In the genomic region with DNA sequence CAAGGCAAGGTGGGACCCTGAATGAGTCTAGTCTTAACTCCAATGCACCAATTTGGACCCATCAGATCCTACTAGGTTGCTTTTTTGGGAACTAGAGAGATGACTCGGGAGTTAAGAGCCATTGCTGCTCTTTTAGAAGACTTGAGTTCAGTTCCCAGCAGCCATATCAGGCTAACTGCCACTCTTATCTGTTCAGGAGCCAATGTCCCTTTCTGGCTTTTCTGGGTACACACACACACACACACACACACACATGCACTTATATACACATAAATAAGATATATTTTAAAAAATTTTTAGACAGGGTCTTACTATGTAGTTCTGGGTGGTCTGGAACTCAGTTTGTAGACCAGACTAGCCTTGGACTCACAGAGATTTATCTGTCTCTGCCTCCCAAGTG, we compare ENCODE assay signal across 20 mouse cellular contexts. TPM values are rescaled to one million over a fixed set of nuclear protein-coding genes. Genes with fewer than 3 reads are reported as not detected.
DNase-seq lines count a peak whose midpoint lies in the region; ATAC-seq and TF ChIP-seq lines count a peak whose summit lies in the region.
"Had no signal": no experiment of that assay in that cellular context is flagged by ENCODE, and none has a peak within 500 bp of the region (broad histone marks: within the 10 kb centered on the region; RNA-seq: fewer than 3 reads in every experiment).

No protein-coding gene starts in this region.

- TF ChIP-seq CTCF in midbrain, postnatal 0 days (IDR thresholded peaks at IDR 0.05) = no peak
- no peak for TF ChIP-seq CTCF in MEL (IDR thresholded peaks at IDR 0.05 in 2 of 3, conservative IDR thresholded peaks at IDR 0.05 in 1 of 3; ENCODE audit: control insufficient read depth in 1 of 3, insufficient read depth in 1 of 3, low read depth in 2 of 3, low read length in 3 of 3, poor library complexity in 1 of 3, severe bottlenecking in 1 of 3)

- H3K79me2 ChIP-seq in MEL (ENCODE audit: control insufficient read depth, insufficient read depth, low read length, poor library complexity) = no peaks in the 10 kb centered on the region

- intact Hi-C loops in heart, postnatal 25 days (cut with DNase I) = no loop called here

- no peak for ATAC-seq in midbrain, embryonic 11.5 days (ENCODE audit: low FRiP score)
- no peak for ATAC-seq in midbrain, postnatal 0 days (ENCODE audit: low FRiP score)
- ATAC-seq: activated CD4-positive, CD25-positive, alpha-beta regulatory T cell, adult 4 months; CD4-positive, CD25-positive, alpha-beta regulatory T cell, adult 4 months; Patski had no signal

- no peak overlapping the region for H3K27ac ChIP-seq in midbrain, embryonic 11.5 days (ENCODE audit: low read depth, low read length)
- no peak overlapping the region for H3K27ac ChIP-seq in midbrain, postnatal 0 days (ENCODE audit: low read depth, low read length)
- no peak overlapping the region for H3K27ac ChIP-seq in MEL (ENCODE audit: control insufficient read depth, low read depth, low read length)

- no peak overlapping the region for H3K4me3 ChIP-seq in midbrain, embryonic 11.5 days (ENCODE audit: low read depth, low read length)
- no peak overlapping the region for H3K4me3 ChIP-seq in midbrain, postnatal 0 days (ENCODE audit: low read depth, low read length)
- H3K4me3 ChIP-seq in MEL (ENCODE audit: control insufficient read depth in 1 of 2, insufficient read depth in 1 of 2, low read depth in 2 of 2, low read length in 2 of 2) = no peak overlapping the region

- peak; percentile 48 to 54; a peak in 3 of 4 replicates for TF ChIP-seq EP300 in MEL (IDR thresholded peaks at IDR 0.05; ENCODE audit: low read depth in 1 of 2, low read length in 2 of 2)

- 78% methylated on average over 1 of the region's 1 CpGs for WGBS in midbrain, embryonic 11.5 days
- 87% methylated on average over 1 of the region's 1 CpGs for WGBS in midbrain, postnatal 0 days

- no peaks in the 10 kb centered on the region for H3K4me1 ChIP-seq in midbrain, embryonic 11.5 days (ENCODE audit: control insufficient read depth, insufficient read depth, low read length)
- H3K4me1 ChIP-seq in midbrain, postnatal 0 days (ENCODE audit: insufficient read depth, low read length) = no peaks in the 10 kb centered on the region
- peaks cover 0 to 5% of the 10 kb centered on the region in 2 experiments; a peak in 1 of 4 replicates for H3K4me1 ChIP-seq in MEL (ENCODE audit: control insufficient read depth in 1 of 2, insufficient read depth in 2 of 2, low read length in 2 of 2)

- no peak for TF ChIP-seq RAD21 in MEL (IDR thresholded peaks at IDR 0.05; ENCODE audit: low read depth, low read length)

- no peaks in the 10 kb centered on the region for H3K27me3 ChIP-seq in midbrain, embryonic 11.5 days (ENCODE audit: control insufficient read depth, insufficient read depth, low read length)
- no peaks in the 10 kb centered on the region for H3K27me3 ChIP-seq in midbrain, postnatal 0 days (ENCODE audit: insufficient read depth, low read length)
- H3K27me3 ChIP-seq in MEL (ENCODE audit: control insufficient read depth in 1 of 2, insufficient read depth in 2 of 2, low read length in 2 of 2) = no peaks in the 10 kb centered on the region; a peak in 1 of 4 replicates

- peak; percentile 21 for DNase-seq in midbrain, embryonic 11.5 days (ENCODE audit: low spot score, missing footprints)
- no peak for DNase-seq in midbrain, postnatal 0 days (ENCODE audit: low spot score)
- DNase-seq in MEL (ENCODE audit: low read depth, low spot score) = peak; percentile 18
- DNase-seq in heart, postnatal 25 days (ENCODE audit: low spot score) = no peak
- DNase-seq: adrenal gland, adult 2 months; adrenal gland, adult 8-10 months; adrenal gland, postnatal 10 days; adrenal gland, postnatal 14 days; adrenal gland, postnatal 25 days; adrenal gland, postnatal 36 days; B cell, adult 2 months; cerebellum, adult 11 months; cerebellum, adult 11-12 months; cerebellum, adult 18-20 months; cerebellum, adult 2 months had no signal

- no peak overlapping the region for H3K9ac ChIP-seq in midbrain, embryonic 11.5 days (ENCODE audit: low read length)
- H3K9ac ChIP-seq in midbrain, postnatal 0 days (replicated peaks; ENCODE audit: low read length, poor library complexity, severe bottlenecking) = no peak overlapping the region
- H3K9ac ChIP-seq in MEL (ENCODE audit: control insufficient read depth, low read depth, low read length, poor library complexity, severe bottlenecking) = no peak overlapping the region

- no peaks in the 10 kb centered on the region for H3K9me3 ChIP-seq in midbrain, embryonic 11.5 days (ENCODE audit: control insufficient read depth, low read length)
- H3K9me3 ChIP-seq in midbrain, postnatal 0 days (ENCODE audit: low read length) = no peaks in the 10 kb centered on the region
- H3K9me3 ChIP-seq in MEL (replicated peaks; ENCODE audit: insufficient read depth, low read length) = no peaks in the 10 kb centered on the region

- no peaks in the 10 kb centered on the region for H3K36me3 ChIP-seq in midbrain, embryonic 11.5 days (ENCODE audit: control insufficient read depth, insufficient read depth, low read length)
- H3K36me3 ChIP-seq in midbrain, postnatal 0 days (ENCODE audit: insufficient read depth, low read length) = no peaks in the 10 kb centered on the region
- H3K36me3 ChIP-seq in MEL (ENCODE audit: control insufficient read depth in 1 of 2, insufficient read depth in 2 of 2, low read length in 2 of 2) = no peaks in the 10 kb centered on the region
- H3K36me3 ChIP-seq: G1E had no signal

- no peak for TF ChIP-seq POLR2A in MEL (IDR thresholded peaks at IDR 0.05; ENCODE audit: control insufficient read depth in 1 of 2, insufficient read depth in 1 of 2, low read depth in 1 of 2, low read length in 2 of 2, poor library complexity in 1 of 2)

- H3K4me2 ChIP-seq in midbrain, embryonic 11.5 days = no peak overlapping the region
- no peak overlapping the region for H3K4me2 ChIP-seq in midbrain, postnatal 0 days (ENCODE audit: low read depth, low read length, poor library complexity, severe bottlenecking)

TF ChIP-seq in MEL, 35 proteins besides CTCF, POLR2A, EP300 and RAD21:
- no peak for TF ChIP-seq NRF1 (IDR thresholded peaks at IDR 0.05; ENCODE audit: insufficient read depth, low read depth, low read length, poor library complexity, severe bottlenecking)
- TF ChIP-seq ETS1 (IDR thresholded peaks at IDR 0.05; ENCODE audit: low read depth, low read length) = no peak
- no peak for TF ChIP-seq CHD2 (IDR thresholded peaks at IDR 0.05; ENCODE audit: low read length)
- no peak for TF ChIP-seq MXI1 (IDR thresholded peaks at IDR 0.05; ENCODE audit: low read depth, low read length)
- no peak for TF ChIP-seq TAL1 (IDR thresholded peaks at IDR 0.05; ENCODE audit: low read length)
- TF ChIP-seq MAX (IDR thresholded peaks at IDR 0.05; ENCODE audit: low read length) = no peak
- TF ChIP-seq GABPA (IDR thresholded peaks at IDR 0.05; ENCODE audit: low read depth, low read length) = no peak
- no peak for TF ChIP-seq ZKSCAN1 (IDR thresholded peaks at IDR 0.05; ENCODE audit: low read depth, low read length)
- peak; percentile 28; the same call in 1 of the 2 replicates for TF ChIP-seq TCF12 (IDR thresholded peaks at IDR 0.05; ENCODE audit: low read depth, low read length)
- peak; percentile 56; the same call in 1 of the 2 replicates for TF ChIP-seq GATA1 (IDR thresholded peaks at IDR 0.05; ENCODE audit: low read depth, low read length)
- TF ChIP-seq SIN3A (IDR thresholded peaks at IDR 0.05; ENCODE audit: low read length) = no peak
- peak; percentile 60; the same call in 1 of the 2 replicates for TF ChIP-seq MYB (IDR thresholded peaks at IDR 0.05; ENCODE audit: low read depth, low read length)
- TF ChIP-seq USF1 (IDR thresholded peaks at IDR 0.05; ENCODE audit: low read depth, low read length) = no peak
- no peak for TF ChIP-seq MEF2A (IDR thresholded peaks at IDR 0.05; ENCODE audit: extremely low read depth, insufficient replicate concordance, low read depth, low read length, poor library complexity, severe bottlenecking)
- no peak for TF ChIP-seq UBTF (IDR thresholded peaks at IDR 0.05; ENCODE audit: borderline replicate concordance, insufficient read depth, low read depth, low read length)
- TF ChIP-seq ZNF384 (IDR thresholded peaks at IDR 0.05; ENCODE audit: low read depth, low read length) = no peak

RNA-seq across cellular contexts. Expression of gene Galnt9, which starts 9.8 kb away (rescaled TPM):
- polyA plus RNA-seq in midbrain, embryonic 11.5 days (2014; fragmentation: Nextera tagmentation; extraction: Ambion mirVana) = 5.0 and 5.8 TPM in 2 replicates
- 29.7 and 34.0 TPM in 2 replicates for total RNA-seq in midbrain, postnatal 0 days (2014; rRNA removed)
- polyA plus RNA-seq in midbrain, postnatal 0 days (2015; fragmentation: Nextera tagmentation; extraction: Ambion mirVana) = 21.4 and 23.1 TPM in 2 replicates
- 0.23 and 0.42 TPM in 2 replicates for total RNA-seq in MEL (2012; rRNA removed)
- polyA plus RNA-seq in MEL (2012; ENCODE audit: insufficient read depth in 1 of 2, insufficient read length in 2 of 2, low read depth in 1 of 2, low replicate concordance in 2 of 2, missing spikeins in 1 of 2) = under 1 TPM in 1 of 2 experiments, not detected in 1; 0.99 TPM
- total RNA-seq in heart, postnatal 25 days (2021) = not detected
- total RNA-seq: adrenal gland, postnatal 14 days; CH12.LX had no signal
- polyA plus RNA-seq: G1E, Patski had no signal

Comparison
In these comparisons a context has a peak if more than half of its experiments do, and no peak if none do; other contexts are left out.
1. DNase-seq: peak in midbrain, embryonic 11.5 days (single experiment) and MEL (single experiment); none in midbrain, postnatal 0 days (single experiment) and heart, postnatal 25 days (single experiment).
2. RNA of gene Galnt9, which starts 9.8 kb away (total RNA-seq): 29.7 to 34.0 TPM in midbrain, postnatal 0 days; 0.23 to 0.42 TPM in MEL and not detected in heart, postnatal 25 days; every median in the first group is over 10 times any median in the second.